Mouse (Mus musculus) midbrain, embryonic 13.5 days (tissue): ENCODE measurements around the gene Arl4c. TPM values are rescaled to one million over a fixed set of nuclear protein-coding genes. Genes with fewer than 3 reads are reported as not detected.

Source experiments
- ATAC-seq: fragments of 200-750 bp; cut with Nextera tagmentation; 2 replicates; pipeline ENCODE4 v1.8.0; 2017; ENCODE audit warnings: mild to moderate bottlenecking, moderate TSS enrichment, moderate library complexity
- H3K27ac ChIP-seq: fragments of 300-500 bp; sonication (generic); 2 replicates; pipeline ENCODE4 v1.5.1; 2015; ENCODE audit warnings: inconsistent platforms, mild to moderate bottlenecking, moderate library complexity
- H3K27me3 ChIP-seq: fragments of 300-500 bp; sonication (generic); 2 replicates; pipeline ENCODE4 v1.6.1; 2015; ENCODE audit warnings: mild to moderate bottlenecking, inconsistent platforms
- H3K36me3 ChIP-seq: fragments of 300-500 bp; sonication (generic); 2 replicates; pipeline ENCODE4 v1.6.1; 2015; ENCODE audit warnings: mild to moderate bottlenecking, inconsistent platforms
- H3K4me1 ChIP-seq: fragments of 300-500 bp; sonication (generic); replicated peaks from 2 replicates; pipeline ENCODE4 v1.6.1; 2015; ENCODE audit warnings: inconsistent platforms
- H3K4me2 ChIP-seq: fragments of 300-500 bp; sonication (generic); replicated peaks from 2 replicates; pipeline ENCODE4 v1.6.1; 2015; ENCODE audit warnings: moderate library complexity, mild to moderate bottlenecking, inconsistent platforms
- H3K4me3 ChIP-seq: fragments of 300-500 bp; sonication (generic); replicated peaks from 2 replicates; pipeline ENCODE4 v1.5.1; 2015; ENCODE audit warnings: mild to moderate bottlenecking, inconsistent platforms
- H3K9ac ChIP-seq: fragments of 300-500 bp; sonication (generic); replicated peaks from 2 replicates; pipeline ENCODE4 v1.6.1; 2015; ENCODE audit warnings: mild to moderate bottlenecking, inconsistent platforms
- H3K9me3 ChIP-seq: fragments of 300-500 bp; sonication (generic); 2 replicates; pipeline ENCODE4 v1.6.1; 2016; ENCODE audit warnings: mild to moderate bottlenecking, inconsistent platforms
- WGBS: fragments of 180-500 bp; shearing (Covaris S2); methylation state at CpG from one replicate; pipeline ENCODE4 v1.1.7; 2015; 5-methylcytosine and 5-hydroxymethylcytosine counted together
- polyA plus RNA-seq: library from polyadenylated mRNA; unstranded; fragments of >200 nt; fragmentation: Nextera tagmentation; extraction: Ambion mirVana; gene quantifications from 2 replicates; pipeline ENCODE4 v1.2.1, GENCODE M21; 2015

Arl4c gene
- polyA plus RNA-seq, 1 experiment from 2014 or later = 47.7 TPM

- no peaks in the 10 kb centered on the region for H3K9me3 ChIP-seq
- H3K9ac ChIP-seq = peak overlapping the region; percentile 100
- H3K27ac ChIP-seq = peak overlapping the region; percentile 98
- under 1% methylated on average over 25 of the region's 25 CpGs for WGBS
- H3K4me1 ChIP-seq = peaks cover 29% of the 10 kb centered on the region
- peak overlapping the region; percentile 75 for H3K4me2 ChIP-seq
- H3K4me3 ChIP-seq = peak overlapping the region; percentile 95
- H3K36me3 ChIP-seq = peaks cover 17% of the 10 kb centered on the region
- H3K27me3 ChIP-seq = peaks cover 5% of the 10 kb centered on the region; the same call in 1 of the 2 replicates
- peak; percentile 14 for ATAC-seq
Observed at GRCm38 (mm10) chr1:88699856-88700791, 1.9 kb downstream of the Arl4c start.

GRCm38 (mm10) chr1:88699401-88699800, 2.6 kb downstream of the Arl4c start:
- ATAC-seq = no peak
- Histone ChIP-seq H3K36me3 (peaks cover 20% of the 10 kb centered on the region), H3K27ac (peak overlapping the region; percentile 98), H3K9ac (peak overlapping the region; percentile 100), H3K4me2 (peak overlapping the region; percentile 75), H3K9me3 (no peaks in the 10 kb centered on the region), H3K4me3 (peak overlapping the region; percentile 95), H3K4me1 (peaks cover 29% of the 10 kb centered on the region), H3K27me3 (peaks cover 5% of the 10 kb centered on the region; the same call in 1 of the 2 replicates)
- WGBS = 4% methylated on average over 5 of the region's 5 CpGs

DNA sequence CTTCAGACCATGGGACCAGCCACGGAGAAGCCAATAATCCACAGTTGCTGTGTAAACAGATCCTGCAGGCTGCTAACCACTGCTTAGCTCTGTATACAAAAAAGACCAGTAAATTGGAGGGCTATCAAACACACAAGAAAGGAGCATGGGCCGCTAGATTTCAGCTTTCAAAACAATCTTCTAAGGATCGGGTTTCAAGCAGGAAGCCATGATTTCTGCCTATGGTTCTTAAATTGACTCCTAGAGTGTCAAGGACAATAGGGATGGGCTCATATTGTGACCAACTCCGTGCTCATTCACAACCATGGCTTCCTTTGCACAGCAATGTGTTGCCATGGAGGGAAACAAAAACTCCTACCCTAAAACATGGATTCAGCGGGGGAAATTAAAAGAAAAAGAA, 3.1 kb downstream of the Arl4c start:
- peak overlapping the region; percentile 95 for H3K4me3 ChIP-seq
- peak overlapping the region; percentile 75 for H3K4me2 ChIP-seq
- WGBS = 1% methylated on average over 5 of the region's 5 CpGs
- H3K9me3 ChIP-seq = no peaks in the 10 kb centered on the region
- H3K4me1 ChIP-seq = peaks cover 29% of the 10 kb centered on the region
- no peak for ATAC-seq
- H3K27me3 ChIP-seq = peaks cover 4% of the 10 kb centered on the region; the same call in 1 of the 2 replicates
- peaks cover 23% of the 10 kb centered on the region for H3K36me3 ChIP-seq
- peak overlapping the region; percentile 100 for H3K9ac ChIP-seq
- peak overlapping the region; percentile 98 for H3K27ac ChIP-seq

DNA sequence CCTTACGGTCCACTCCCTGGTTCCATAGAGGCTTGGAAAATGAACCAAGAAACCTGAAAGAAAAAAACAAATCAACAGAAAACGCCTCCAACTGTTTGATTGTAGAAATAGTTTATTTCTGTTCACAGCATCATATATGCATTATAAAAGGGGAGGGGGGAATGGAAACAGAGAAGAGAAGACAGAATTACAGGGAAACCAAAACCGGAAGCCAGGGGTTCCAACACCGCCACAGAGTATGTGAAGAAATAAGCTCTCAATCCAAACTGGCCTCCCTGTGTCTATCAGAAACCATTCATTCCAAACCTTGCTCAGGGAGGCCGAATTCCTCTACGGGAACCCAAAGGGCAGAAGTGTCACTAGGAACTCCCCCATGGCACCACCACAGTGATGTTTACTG, 3.9 kb downstream of the Arl4c start:
- 89% methylated on average over 6 of the region's 6 CpGs for WGBS
- ATAC-seq = no peak

DNA sequence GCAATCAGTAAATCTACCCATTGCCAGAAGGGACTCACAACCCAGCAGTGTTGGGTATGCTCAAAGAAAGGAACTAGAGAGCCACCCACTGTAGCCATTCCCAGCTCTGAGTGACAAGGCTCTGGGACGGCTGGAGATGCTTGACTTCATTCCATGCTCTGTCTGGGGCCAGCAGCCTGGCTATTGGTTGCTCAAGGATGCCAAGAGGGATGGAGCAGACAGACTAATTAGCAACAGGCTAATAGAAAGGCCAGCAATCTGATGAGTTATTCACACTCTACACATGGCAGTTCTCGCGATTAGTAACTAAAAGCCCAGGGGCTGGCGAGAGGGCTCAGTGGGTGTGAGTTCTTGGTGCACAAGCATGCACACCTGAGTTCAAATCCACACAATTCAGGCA, 5.6 kb downstream of the Arl4c start:
- Histone ChIP-seq H3K4me1 (peaks cover 23% of the 10 kb centered on the region), H3K9me3 (no peaks in the 10 kb centered on the region), H3K27ac (no peak overlapping the region), H3K9ac (no peak overlapping the region), H3K4me2 (no peak overlapping the region), H3K36me3 (peaks cover 23% of the 10 kb centered on the region), H3K27me3 (no peaks in the 10 kb centered on the region), H3K4me3 (no peak overlapping the region)
- ATAC-seq = no peak
- whole genome bisulfite sequencing = 78% methylated on average over 4 of the region's 4 CpGs

More for the DNA sequence above, 3.9 kb downstream of the Arl4c start:
- Histone ChIP-seq H3K4me2 (peak overlapping the region; percentile 75), H3K27me3 (no peaks in the 10 kb centered on the region), H3K9me3 (no peaks in the 10 kb centered on the region), H3K36me3 (peaks cover 23% of the 10 kb centered on the region), H3K4me3 (peak overlapping the region; percentile 95), H3K4me1 (peaks cover 29% of the 10 kb centered on the region), H3K27ac (no peak overlapping the region), H3K9ac (peak overlapping the region; percentile 100)

DNA sequence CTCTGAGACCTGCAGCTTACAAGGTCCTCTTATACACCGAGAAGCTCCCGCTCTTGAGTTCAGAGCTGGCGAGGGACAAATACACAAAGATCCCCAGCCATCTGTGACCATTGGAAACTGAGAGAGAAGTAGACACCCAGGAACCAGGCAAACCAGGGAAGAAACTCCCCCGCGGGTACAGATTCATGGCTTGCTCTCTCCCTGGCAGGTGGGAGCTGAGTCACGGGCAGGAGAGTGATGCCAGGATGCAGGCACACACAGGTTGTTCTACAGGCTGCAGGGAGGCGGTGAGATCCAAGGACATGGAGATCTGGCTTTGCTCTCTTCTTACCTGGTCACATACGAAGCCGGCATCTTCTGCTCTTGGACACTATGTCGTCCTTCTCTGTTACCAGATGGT, 7.7 kb downstream of the Arl4c start:
- peaks cover 23% of the 10 kb centered on the region for H3K36me3 ChIP-seq
- H3K9me3 ChIP-seq = no peaks in the 10 kb centered on the region
- WGBS = 91% methylated on average over 10 of the region's 10 CpGs
- H3K27me3 ChIP-seq = no peaks in the 10 kb centered on the region
- H3K4me3 ChIP-seq = no peak overlapping the region
- H3K9ac ChIP-seq = no peak overlapping the region
- no peak for ATAC-seq
- no peak overlapping the region for H3K27ac ChIP-seq
- H3K4me1 ChIP-seq = peaks cover 23% of the 10 kb centered on the region
- no peak overlapping the region for H3K4me2 ChIP-seq

DNA sequence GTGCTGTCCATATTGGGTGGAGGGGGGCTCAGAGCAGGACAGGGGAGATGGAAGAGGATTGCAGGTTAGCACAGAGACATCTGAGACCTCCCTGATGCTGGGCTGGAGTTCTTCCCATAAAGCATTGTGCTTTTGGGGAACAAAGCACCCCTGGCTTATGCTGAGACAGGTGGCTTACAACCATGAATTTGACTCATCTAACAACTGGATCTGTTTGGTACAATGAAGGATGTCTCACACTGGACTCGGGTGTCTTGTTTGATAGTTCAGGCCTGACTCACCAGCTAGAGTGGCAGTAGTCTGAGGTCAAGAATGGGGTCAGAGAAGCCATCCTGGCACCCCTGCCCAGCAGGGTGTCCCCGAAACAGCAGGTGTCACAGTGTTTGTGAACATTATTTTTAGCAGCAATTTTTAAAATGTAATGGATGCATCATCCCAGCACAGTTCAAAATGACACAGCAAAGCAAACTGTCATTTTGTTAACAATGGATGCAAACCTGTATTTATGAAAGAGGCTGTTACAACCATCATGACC, 9.7 kb downstream of the Arl4c start:
- no peak for ATAC-seq
- peaks cover 15% of the 10 kb centered on the region for H3K36me3 ChIP-seq
- no peaks in the 10 kb centered on the region for H3K9me3 ChIP-seq
- H3K9ac ChIP-seq = no peak overlapping the region
- H3K27ac ChIP-seq = no peak overlapping the region
- no peaks in the 10 kb centered on the region for H3K27me3 ChIP-seq
- WGBS = 74% methylated on average over 2 of the region's 2 CpGs
- no peak overlapping the region for H3K4me3 ChIP-seq
- H3K4me1 ChIP-seq = peaks cover 8% of the 10 kb centered on the region
- no peak overlapping the region for H3K4me2 ChIP-seq

DNA sequence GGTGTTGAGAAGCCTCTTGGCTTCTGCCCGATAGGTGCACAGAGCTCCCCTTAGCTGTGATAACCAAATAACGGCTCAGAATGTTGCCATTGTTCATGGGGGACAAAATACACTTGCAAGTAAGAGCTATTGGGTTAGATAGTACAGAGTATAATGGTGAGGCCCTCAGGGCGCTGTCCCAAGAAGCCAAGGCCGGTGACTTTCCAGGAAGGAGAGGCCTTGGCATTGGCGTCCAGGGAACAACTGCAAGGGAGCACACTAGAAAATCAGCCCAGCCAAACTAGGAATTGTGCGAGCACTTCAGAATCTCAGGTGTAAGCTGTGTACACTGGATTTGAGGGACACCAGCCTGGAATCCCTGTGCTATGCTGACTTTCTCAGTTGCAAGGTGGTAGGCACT, 11.4 kb downstream of the Arl4c start:
- peaks cover 5% of the 10 kb centered on the region for H3K36me3 ChIP-seq
- no peak for ATAC-seq
- no peaks in the 10 kb centered on the region for H3K9me3 ChIP-seq
- 89% methylated on average over 6 of the region's 6 CpGs for WGBS
- H3K27ac ChIP-seq = no peak overlapping the region
- no peaks in the 10 kb centered on the region for H3K27me3 ChIP-seq
- no peak overlapping the region for H3K9ac ChIP-seq
- H3K4me1 ChIP-seq = no peaks in the 10 kb centered on the region
- H3K4me2 ChIP-seq = no peak overlapping the region
- H3K4me3 ChIP-seq = no peak overlapping the region

DNA sequence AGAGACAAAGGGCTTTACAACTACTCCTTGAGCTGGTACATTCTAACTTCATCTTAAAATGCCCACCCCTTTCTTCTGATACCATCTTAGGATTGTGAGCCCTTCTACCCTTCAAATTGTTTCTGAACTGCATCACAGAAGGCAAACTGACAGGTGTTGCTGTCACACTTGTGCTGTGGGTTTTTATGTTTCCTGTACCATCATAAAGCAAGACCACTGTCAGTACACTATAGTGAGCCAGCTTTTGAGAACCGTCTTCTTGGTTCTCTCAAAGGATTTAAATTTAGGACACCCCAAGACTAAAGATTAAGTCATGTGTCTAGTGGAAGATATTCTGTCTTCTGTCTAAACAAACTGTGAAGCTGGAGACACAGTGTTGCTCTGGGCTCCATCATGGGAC, 17.3 kb downstream of the Arl4c start:
- WGBS = 86% methylated on average over 1 of the region's 1 CpGs
- H3K4me2 ChIP-seq = no peak overlapping the region
- no peak overlapping the region for H3K27ac ChIP-seq
- no peak overlapping the region for H3K4me3 ChIP-seq
- ATAC-seq = no peak
- 0 out of 2 replicates have a peak, but pooled peaks cover 5% of the 10 kb centered on the region for H3K4me1 ChIP-seq
- H3K36me3 ChIP-seq = no peaks in the 10 kb centered on the region
- no peaks in the 10 kb centered on the region for H3K9me3 ChIP-seq
- no peak overlapping the region for H3K9ac ChIP-seq
- no peaks in the 10 kb centered on the region for H3K27me3 ChIP-seq

DNA sequence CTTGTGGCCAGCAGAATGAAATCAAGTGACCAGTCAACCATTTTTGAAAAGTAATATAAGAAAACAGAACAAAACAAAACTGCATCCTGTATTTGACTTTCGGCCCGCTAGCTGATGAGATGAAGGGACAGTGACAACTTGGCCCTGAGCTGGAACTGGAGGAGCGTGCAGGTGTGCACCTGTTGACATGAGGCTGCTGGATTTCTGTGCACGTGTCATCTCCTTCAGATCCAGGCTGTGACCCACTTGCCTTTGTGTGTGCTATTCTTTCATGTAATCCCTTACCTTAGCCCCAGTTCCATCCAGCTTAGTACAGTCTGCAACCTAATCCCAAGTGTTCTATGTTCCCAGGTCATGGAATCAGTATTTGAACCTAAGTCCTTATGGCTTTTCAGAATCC, 20.4 kb downstream of the Arl4c start:
- Histone ChIP-seq H3K4me1 (0 out of 2 replicates have a peak, but pooled peaks cover 5% of the 10 kb centered on the region), H3K9me3 (no peaks in the 10 kb centered on the region), H3K27me3 (no peaks in the 10 kb centered on the region), H3K27ac (no peak overlapping the region), H3K9ac (no peak overlapping the region), H3K4me2 (no peak overlapping the region), H3K4me3 (no peak overlapping the region), H3K36me3 (no peaks in the 10 kb centered on the region)
- WGBS = 96% methylated on average over 4 of the region's 4 CpGs
- ATAC-seq = no peak

GRCm38 (mm10) chr1:88680804-88681203, 21.2 kb downstream of the Arl4c start:
- Histone ChIP-seq H3K27ac (no peak overlapping the region), H3K4me3 (no peak overlapping the region), H3K4me2 (no peak overlapping the region), H3K36me3 (no peaks in the 10 kb centered on the region), H3K9ac (no peak overlapping the region), H3K27me3 (no peaks in the 10 kb centered on the region), H3K9me3 (no peaks in the 10 kb centered on the region), H3K4me1 (0 out of 2 replicates have a peak, but pooled peaks cover 5% of the 10 kb centered on the region)
- 77% methylated on average over 3 of the region's 3 CpGs for WGBS
- no peak for ATAC-seq

GRCm38 (mm10) chr1:88678231-88678739, 23.7 kb downstream of the Arl4c start:
- H3K9me3 ChIP-seq = no peaks in the 10 kb centered on the region
- no peaks in the 10 kb centered on the region for H3K36me3 ChIP-seq
- H3K27me3 ChIP-seq = no peaks in the 10 kb centered on the region
- 32% methylated on average over 3 of the region's 3 CpGs for WGBS
- H3K4me2 ChIP-seq = no peak overlapping the region
- H3K9ac ChIP-seq = no peak overlapping the region
- 0 out of 2 replicates have a peak, but pooled peaks cover 5% of the 10 kb centered on the region for H3K4me1 ChIP-seq
- no peak overlapping the region for H3K4me3 ChIP-seq
- ATAC-seq = no peak
- H3K27ac ChIP-seq = no peak overlapping the region
